Mouse (Mus musculus) ES-Bruce4 (cell line): ENCODE measurements around the gene Trmt61a. TPM values are rescaled to one million over a fixed set of nuclear protein-coding genes. Genes with fewer than 3 reads are reported as not detected.

Source experiments
- H3K27ac ChIP-seq: 2 replicates; pipeline ENCODE4 v1.5.1; 2012; ENCODE audit warnings: low read length, inconsistent platforms; ENCODE audit not compliant: insufficient read depth
- H3K27me3 ChIP-seq: 2 replicates; pipeline ENCODE4 v1.6.1; 2012; ENCODE audit warnings: mild to moderate bottlenecking, low read length, inconsistent platforms; ENCODE audit not compliant: control insufficient read depth, poor library complexity, insufficient read depth, severe bottlenecking
- H3K36me3 ChIP-seq: 2 replicates; pipeline ENCODE4 v1.6.1; 2012; ENCODE audit warnings: inconsistent platforms, mild to moderate bottlenecking, low read length, moderate library complexity; ENCODE audit not compliant: control insufficient read depth, poor library complexity, insufficient read depth, severe bottlenecking
- H3K4me1 ChIP-seq: one replicate; pipeline ENCODE4 v1.8.1; 2011; ENCODE audit warnings: low read length; ENCODE audit not compliant: control insufficient read depth, insufficient read depth
- H3K4me3 ChIP-seq: 2 replicates; pipeline ENCODE4 v1.5.1; 2011; ENCODE audit warnings: low read depth, mild to moderate bottlenecking, low read length
- H3K9ac ChIP-seq: 2 replicates; pipeline ENCODE4 v1.6.1; 2012; ENCODE audit warnings: low read depth, mild to moderate bottlenecking, inconsistent platforms; ENCODE audit not compliant: poor library complexity, severe bottlenecking
- H3K9me3 ChIP-seq: replicated peaks from 2 replicates; pipeline ENCODE4 v1.6.1; 2012; ENCODE audit warnings: mild to moderate bottlenecking, low read length, inconsistent platforms; ENCODE audit not compliant: control insufficient read depth, poor library complexity, insufficient read depth, severe bottlenecking
- CTCF ChIP-seq: IDR thresholded peaks from one replicate; pipeline ENCODE4 v1.8.1; 2011; ENCODE audit warnings: low read depth, low read length
- EP300 ChIP-seq: IDR thresholded peaks from 2 replicates; pipeline ENCODE4 v1.6.1; 2011; ENCODE audit warnings: low read depth, low read length; ENCODE audit not compliant: insufficient read depth
- POLR2A ChIP-seq: IDR thresholded peaks from one replicate; pipeline ENCODE4 v1.8.1; 2011; ENCODE audit warnings: low read length; ENCODE audit not compliant: insufficient read depth
- polyA plus RNA-seq: library from polyadenylated mRNA; stranded (reverse); fragments of >200 nt; gene quantifications from 2 replicates; pipeline ENCODE4 v1.2.4, GENCODE M21; 2011; ENCODE audit warnings: low read depth; ENCODE audit not compliant: missing spikeins, insufficient read depth, insufficient read length

The Trmt61a gene
- polyA plus RNA-seq, 1 experiment = 13.0 TPM

DNA sequence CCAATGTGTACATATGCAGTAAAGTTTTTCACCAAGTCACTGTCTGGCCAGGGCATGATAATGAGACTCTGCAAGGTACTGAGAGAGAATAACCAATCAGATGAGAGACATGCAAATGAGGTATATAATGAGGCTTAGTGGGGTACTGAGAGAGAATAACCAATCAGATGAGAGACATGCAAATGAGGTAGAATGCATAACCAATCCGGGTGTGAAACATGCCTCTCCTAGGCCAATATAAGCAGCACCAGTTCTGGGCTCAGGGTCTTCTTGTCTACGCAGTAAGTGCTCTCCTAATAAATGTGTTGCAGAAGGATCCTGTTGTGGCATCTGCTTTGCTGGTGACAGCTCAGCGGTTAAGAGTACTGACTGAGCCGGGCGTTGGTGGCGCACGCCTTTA lies 38.6 kb downstream of the Trmt61a start:
- TF ChIP-seq EP300 (no peak), CTCF (no peak), POLR2A (no peak)
- Histone ChIP-seq H3K36me3 (no peaks in the 10 kb centered on the region), H3K27me3 (no peaks in the 10 kb centered on the region), H3K9me3 (no peaks in the 10 kb centered on the region), H3K4me3 (no peak overlapping the region), H3K27ac (no peak overlapping the region), H3K4me1 (peaks cover 2% of the 10 kb centered on the region), H3K9ac (no peak overlapping the region)

DNA sequence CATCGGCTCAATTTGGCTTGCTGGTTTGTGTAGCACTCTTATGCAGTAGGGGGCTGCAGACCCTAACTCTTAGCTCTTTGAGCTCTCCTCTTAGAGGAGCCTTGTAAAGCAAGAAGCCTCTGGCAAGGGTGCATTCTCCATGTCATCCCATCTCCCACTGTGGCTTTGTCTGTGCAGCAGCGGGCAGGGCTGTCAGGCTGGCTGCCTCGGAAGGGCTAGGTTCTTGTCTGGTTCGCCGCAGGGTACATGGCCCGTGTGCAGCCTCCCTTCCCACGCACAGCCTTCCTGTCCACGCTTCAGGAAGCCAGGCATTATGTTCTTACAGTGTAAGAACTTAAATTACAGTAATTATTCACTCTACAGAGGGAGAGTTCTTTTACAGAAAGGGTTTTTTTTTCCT lies 40.8 kb downstream of the Trmt61a start:
- Histone ChIP-seq H3K36me3 (no peaks in the 10 kb centered on the region), H3K4me3 (no peak overlapping the region), H3K4me1 (peaks cover 2% of the 10 kb centered on the region), H3K27me3 (no peaks in the 10 kb centered on the region), H3K9ac (no peak overlapping the region), H3K9me3 (no peaks in the 10 kb centered on the region), H3K27ac (no peak overlapping the region)
- TF ChIP-seq CTCF (no peak), POLR2A (no peak), EP300 (no peak)

DNA sequence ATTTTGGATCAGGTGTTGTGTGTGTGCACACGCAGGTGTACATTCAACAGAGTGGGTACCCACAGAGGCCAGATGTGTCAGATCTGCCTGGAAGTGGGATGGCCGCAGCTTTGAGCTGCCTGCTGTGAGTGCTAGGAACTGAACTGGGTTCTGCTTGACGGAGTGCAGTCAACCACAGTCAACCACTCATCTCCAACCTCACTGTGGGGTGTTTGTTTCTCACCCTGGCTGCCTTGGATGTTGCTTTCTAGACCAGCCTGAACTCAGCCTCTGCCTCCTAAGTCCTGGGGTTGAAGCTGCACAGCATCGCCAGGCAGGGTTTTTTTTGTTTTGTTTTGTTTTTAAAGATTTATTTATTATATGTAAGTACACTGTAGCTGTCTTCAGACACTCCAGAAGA lies 42.3 kb downstream of the Trmt61a start:
- TF ChIP-seq POLR2A = no peak
- Histone ChIP-seq H3K36me3 (no peaks in the 10 kb centered on the region), H3K27me3 (no peaks in the 10 kb centered on the region), H3K9ac (no peak overlapping the region), H3K4me3 (no peak overlapping the region), H3K27ac (no peak overlapping the region), H3K9me3 (no peaks in the 10 kb centered on the region), H3K4me1 (peaks cover 2% of the 10 kb centered on the region)

DNA sequence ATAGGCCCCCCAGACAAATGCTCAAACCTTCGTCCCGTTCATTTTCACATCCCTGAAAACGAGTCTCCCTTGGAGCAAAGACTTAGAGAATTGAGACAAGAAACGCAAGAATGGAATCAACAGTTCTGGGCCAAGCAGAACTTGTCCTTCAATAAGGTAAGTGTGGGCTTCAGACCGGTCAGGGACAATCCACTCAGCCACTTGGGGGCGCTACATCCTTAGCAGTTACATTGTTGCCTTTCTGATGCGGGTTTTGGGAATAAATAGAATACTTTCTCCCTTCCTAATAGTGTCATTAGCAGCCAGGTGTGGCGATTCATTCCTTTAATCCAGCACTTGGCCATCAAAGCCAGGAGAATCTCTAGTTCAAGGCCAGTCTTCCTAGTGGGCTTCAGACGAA lies 44.7 kb downstream of the Trmt61a start:
- Histone ChIP-seq H3K27ac (no peak overlapping the region), H3K4me3 (no peak overlapping the region), H3K27me3 (no peaks in the 10 kb centered on the region), H3K9ac (no peak overlapping the region), H3K9me3 (no peaks in the 10 kb centered on the region), H3K36me3 (no peaks in the 10 kb centered on the region), H3K4me1 (peaks cover 2% of the 10 kb centered on the region)
- no peak for TF ChIP-seq POLR2A
- peak; percentile 85 for TF ChIP-seq CTCF

DNA sequence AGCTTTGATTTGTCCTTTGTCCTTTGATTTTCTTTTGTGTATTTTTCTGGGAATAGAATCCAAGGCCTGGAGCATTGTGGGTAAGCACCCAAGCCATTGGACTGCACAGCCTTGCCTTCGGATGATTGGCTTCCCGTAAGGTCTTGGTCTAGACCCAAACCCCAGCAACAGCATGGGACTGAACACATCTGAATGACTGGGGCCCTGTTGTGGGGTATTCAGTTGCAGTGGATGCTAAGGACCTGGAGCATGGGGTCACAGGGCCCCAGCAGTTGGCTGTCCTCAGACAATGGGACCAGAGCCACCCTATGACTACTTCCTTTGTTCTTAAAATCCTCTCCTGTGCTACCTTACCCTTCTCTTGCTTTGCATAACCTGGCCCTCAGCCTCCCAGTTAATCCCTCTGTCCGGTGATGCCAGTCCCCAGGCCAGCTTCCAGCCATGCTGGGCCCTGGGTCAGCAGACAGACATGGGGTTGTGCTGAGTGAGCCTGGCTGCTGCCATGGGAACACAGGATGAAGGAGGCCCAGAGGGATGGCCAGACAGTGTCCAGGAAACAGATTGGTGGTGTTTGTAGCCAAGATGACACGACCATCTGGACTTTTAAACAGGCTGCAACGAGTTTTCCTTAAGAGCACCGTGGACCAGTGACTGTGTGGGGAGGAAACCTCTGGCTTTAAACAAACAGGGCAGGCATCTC lies 46.9 kb downstream of the Trmt61a start:
- no peak overlapping the region for H3K9ac ChIP-seq
- no peak overlapping the region for H3K27ac ChIP-seq
- no peaks in the 10 kb centered on the region for H3K9me3 ChIP-seq
- H3K4me1 ChIP-seq = no peaks in the 10 kb centered on the region
- no peak overlapping the region for H3K4me3 ChIP-seq
- H3K27me3 ChIP-seq = no peaks in the 10 kb centered on the region
- TF ChIP-seq POLR2A = no peak
- H3K36me3 ChIP-seq = no peaks in the 10 kb centered on the region

DNA sequence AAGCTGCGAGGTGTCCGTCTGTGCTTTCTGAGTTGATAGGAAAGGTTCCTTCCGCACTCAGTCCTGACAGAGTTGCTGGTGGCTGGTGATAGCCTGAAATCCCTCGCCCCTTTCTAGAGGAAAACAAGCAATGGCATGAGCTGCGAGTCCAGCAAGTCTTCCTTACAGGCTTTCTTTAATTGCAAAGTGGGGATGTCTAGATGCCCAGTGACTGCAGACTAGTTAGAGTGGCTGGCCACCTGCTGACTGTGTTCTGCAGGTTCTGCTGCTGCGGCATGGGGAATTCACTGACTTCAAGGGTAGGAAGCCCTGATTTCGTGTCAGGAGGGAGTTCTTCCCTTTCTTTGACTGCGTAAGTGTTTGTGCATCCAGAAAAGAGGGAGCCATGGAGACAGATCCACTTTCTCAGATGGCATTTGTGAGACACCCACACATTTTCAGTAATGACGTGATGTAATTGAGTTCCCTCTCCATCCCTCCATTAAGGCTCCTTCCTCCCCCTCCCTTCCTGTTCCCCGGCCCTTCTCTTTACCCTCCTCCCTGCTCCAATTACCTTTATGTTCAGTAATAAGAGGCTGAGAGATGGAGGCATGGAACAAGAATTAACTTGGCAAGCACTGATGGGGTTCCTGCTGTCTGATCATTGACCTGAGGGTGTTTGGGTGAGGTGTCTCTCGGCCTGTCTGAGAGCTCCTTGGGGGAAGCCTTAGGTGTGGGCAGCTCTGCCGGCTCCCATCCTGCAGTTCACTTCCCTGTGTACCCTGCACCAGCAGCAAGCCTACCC lies 47.6 kb downstream of the Trmt61a start:
- no peak overlapping the region for H3K4me3 ChIP-seq
- H3K4me1 ChIP-seq = no peaks in the 10 kb centered on the region
- H3K27me3 ChIP-seq = no peaks in the 10 kb centered on the region
- H3K9ac ChIP-seq = no peak overlapping the region
- H3K27ac ChIP-seq = no peak overlapping the region
- H3K36me3 ChIP-seq = no peaks in the 10 kb centered on the region
- no peaks in the 10 kb centered on the region for H3K9me3 ChIP-seq
- TF ChIP-seq CTCF = no peak
- TF ChIP-seq EP300 = no peak
- no peak for TF ChIP-seq POLR2A
